Mouse (Mus musculus) kidney, postnatal 0 days (tissue): Measurements from ENCODE around the gene Ehbp1l1. TPM values are rescaled to one million over a fixed set of nuclear protein-coding genes. Genes with fewer than 3 reads are reported as not detected.

Experiments used
- ATAC-seq: fragments of 200-750 bp; cut with Nextera tagmentation; replicated peaks from 2 replicates; pipeline ENCODE4 v1.8.0; 2017; ENCODE audit warnings: low read depth, moderate number of reproducible peaks, moderate TSS enrichment, moderate library complexity; ENCODE audit not compliant: low FRiP score
- DNase-seq: peaks from one replicate; pipeline ENCODE4 v3.0.0-alpha.2; 2016; ENCODE audit warnings: low spot score
- H3K27ac ChIP-seq: fragments of 300-500 bp; sonication (generic); 2 replicates; pipeline ENCODE4 v1.5.1; 2014; ENCODE audit warnings: mild to moderate bottlenecking
- H3K27me3 ChIP-seq: fragments of 300-500 bp; sonication (generic); 2 replicates; pipeline ENCODE4 v1.6.1; 2014; ENCODE audit warnings: low read length, mixed read lengths; ENCODE audit not compliant: insufficient read depth
- H3K36me3 ChIP-seq: fragments of 300-500 bp; sonication (generic); 2 replicates; pipeline ENCODE4 v1.6.1; 2014; ENCODE audit warnings: low read length, mixed read lengths; ENCODE audit not compliant: insufficient read depth
- H3K4me1 ChIP-seq: fragments of 300-500 bp; sonication (generic); replicated peaks from 2 replicates; pipeline ENCODE4 v1.6.1; 2014; ENCODE audit warnings: antibody characterized with exemption, low read length, mixed read lengths; ENCODE audit not compliant: insufficient read depth
- H3K4me2 ChIP-seq: fragments of 300-500 bp; sonication (generic); 2 replicates; pipeline ENCODE4 v1.6.1; 2014; ENCODE audit warnings: mild to moderate bottlenecking, low read length, moderate library complexity, mixed read lengths
- H3K4me3 ChIP-seq: fragments of 300-500 bp; sonication (generic); replicated peaks from 2 replicates; pipeline ENCODE4 v1.5.1; 2014; ENCODE audit warnings: low read depth, low read length
- H3K9ac ChIP-seq: fragments of 300-500 bp; sonication (generic); 2 replicates; pipeline ENCODE4 v1.6.1; 2014; ENCODE audit warnings: low read depth, low read length
- H3K9me3 ChIP-seq: fragments of 300-500 bp; sonication (generic); replicated peaks from 2 replicates; pipeline ENCODE4 v1.6.1; 2016; ENCODE audit warnings: low read length, inconsistent platforms, mixed read lengths
- CTCF ChIP-seq: IDR thresholded peaks from 2 replicates; pipeline ENCODE4 v1.5.1; 2016; ENCODE audit warnings: antibody characterized with exemption, low read depth, mild to moderate bottlenecking, moderate library complexity
- WGBS: fragments of 180-500 bp; shearing (Covaris S2); extraction: QIAGEN DNeasy Blood & Tissue Kit; methylation state at CpG from one replicate; pipeline ENCODE4 v1.1.7; 2014; 5-methylcytosine and 5-hydroxymethylcytosine counted together
- polyA plus RNA-seq: library from polyadenylated mRNA; unstranded; fragments of >200 nt; fragmentation: Nextera tagmentation; extraction: Ambion mirVana; gene quantifications from 2 replicates; pipeline ENCODE4 v1.2.1, GENCODE M21; 2015

Ehbp1l1 gene
- polyA plus RNA-seq = 14.3 and 15.0 TPM in 2 replicates

- H3K4me1 ChIP-seq = peaks cover 37% of the 10 kb centered on the region
- WGBS = 7% methylated on average over 49 of the region's 49 CpGs
These were observed at the start of gene Ehbp1l1 for GRCm38 (mm10) chr19:5725767-5726515. TSS of gene Ehbp1l1 (minus strand) at chr19:5726317.

GRCm38 (mm10) chr19:5770925-5771860 is 45.1 kb upstream of the Ehbp1l1 start, which contains the start of gene Scyl1:
TSS of gene Scyl1 (minus strand) at chr19:5771419.
- Histone ChIP-seq H3K27me3 (no peaks in the 10 kb centered on the region), H3K9me3 (no peaks in the 10 kb centered on the region), H3K4me1 (peaks cover 9% of the 10 kb centered on the region), H3K4me3 (peak within 1 kb of the TSS; percentile 65), H3K36me3 (peaks cover 21% of the 10 kb centered on the region), H3K27ac (peak within 1 kb of the TSS; percentile 83), H3K9ac (peak within 1 kb of the TSS; percentile 74), H3K4me2 (peak within 1 kb of the TSS; percentile 85)
- peak; percentile 94 for ATAC-seq
- DNase-seq = peak; percentile 95
- TF ChIP-seq CTCF = no peak
- 1% methylated on average over 64 of the region's 64 CpGs for WGBS

More at GRCm38 (mm10) chr19:5725767-5726515, at the start of gene Ehbp1l1:
- no peak for ATAC-seq
- Histone ChIP-seq H3K27ac (peak within 1 kb of the TSS; percentile 69), H3K4me3 (peak within 1 kb of the TSS; percentile 85), H3K36me3 (peaks cover 5% of the 10 kb centered on the region; the same call in 1 of the 2 replicates), H3K9ac (peak within 1 kb of the TSS; percentile 59), H3K27me3 (no peaks in the 10 kb centered on the region), H3K9me3 (no peaks in the 10 kb centered on the region), H3K4me2 (peak within 1 kb of the TSS; percentile 70)
- TF ChIP-seq CTCF = no peak
- DNase-seq = peak; percentile 84

- no peak for TF ChIP-seq CTCF
- ATAC-seq = no peak
- peaks cover 30% of the 10 kb centered on the region for H3K36me3 ChIP-seq
- H3K27ac ChIP-seq = peak overlapping the region; percentile 83; the same call in 1 of the 2 replicates
- no peaks in the 10 kb centered on the region for H3K9me3 ChIP-seq
- WGBS = 29% methylated on average over 9 of the region's 9 CpGs
- H3K27me3 ChIP-seq = no peaks in the 10 kb centered on the region
- H3K9ac ChIP-seq = peak overlapping the region; percentile 74
- peak overlapping the region; percentile 85 for H3K4me2 ChIP-seq
- peak overlapping the region; percentile 65 for H3K4me3 ChIP-seq
- DNase-seq = no peak
- H3K4me1 ChIP-seq = peaks cover 9% of the 10 kb centered on the region
These were observed 44.2 kb upstream of the Ehbp1l1 start for GRCm38 (mm10) chr19:5770311-5770710.

- peaks cover 9% of the 10 kb centered on the region for H3K4me1 ChIP-seq
- ATAC-seq = no peak
- H3K27ac ChIP-seq = no peak overlapping the region
- WGBS = 72% methylated on average over 4 of the region's 4 CpGs
- TF ChIP-seq CTCF = no peak
- peak overlapping the region; percentile 14; the same call in 1 of the 2 replicates for H3K9ac ChIP-seq
- no peaks in the 10 kb centered on the region for H3K9me3 ChIP-seq
- H3K4me2 ChIP-seq = no peak overlapping the region
- H3K36me3 ChIP-seq = peaks cover 55% of the 10 kb centered on the region
- no peaks in the 10 kb centered on the region for H3K27me3 ChIP-seq
- H3K4me3 ChIP-seq = no peak overlapping the region
- no peak for DNase-seq
These were observed 41.2 kb upstream of the Ehbp1l1 start for GRCm38 (mm10) chr19:5767271-5767670.

GRCm38 (mm10) chr19:5763163-5763562 is 37.0 kb upstream of the Ehbp1l1 start:
- no peak overlapping the region for H3K9ac ChIP-seq
- DNase-seq (no peak), ATAC-seq (no peak)
- no peak overlapping the region for H3K4me2 ChIP-seq
- H3K4me3 ChIP-seq = no peak overlapping the region
- H3K4me1 ChIP-seq = no peaks in the 10 kb centered on the region
- H3K36me3 ChIP-seq = peaks cover 88% of the 10 kb centered on the region
- TF ChIP-seq CTCF = no peak
- H3K27ac ChIP-seq = no peak overlapping the region
- H3K27me3 ChIP-seq = no peaks in the 10 kb centered on the region
- no peaks in the 10 kb centered on the region for H3K9me3 ChIP-seq
- 92% methylated on average over 6 of the region's 6 CpGs for WGBS

GRCm38 (mm10) chr19:5758878-5759403 is 32.8 kb upstream of the Ehbp1l1 start:
- TF ChIP-seq CTCF = no peak
- no peak overlapping the region for H3K27ac ChIP-seq
- no peak overlapping the region for H3K4me2 ChIP-seq
- 91% methylated on average over 14 of the region's 14 CpGs for WGBS
- no peak overlapping the region for H3K4me3 ChIP-seq
- ATAC-seq (no peak), DNase-seq (no peak)
- H3K4me1 ChIP-seq = peaks cover 8% of the 10 kb centered on the region; the same call in 1 of the 2 replicates
- no peaks in the 10 kb centered on the region for H3K9me3 ChIP-seq
- peaks cover 62% of the 10 kb centered on the region for H3K36me3 ChIP-seq
- no peak overlapping the region for H3K9ac ChIP-seq
- no peaks in the 10 kb centered on the region for H3K27me3 ChIP-seq
